Mouse (Mus musculus): Measurements from ENCODE around the gene Erp29.

GRCm38 (mm10) chr5:121469566-121469965, 17.3 kb upstream of the Erp29 start:
- no peak for TF ChIP-seq EP300 (optimal IDR thresholded peaks at IDR 0.05)
- no peak for TF ChIP-seq CTCF (IDR thresholded peaks at IDR 0.05; ENCODE audit: low read depth)

All from stomach, postnatal 0 days (tissue).